Mouse (Mus musculus) lung, embryonic 16.5 days (tissue): ENCODE results near the gene Spata13. TPM values are rescaled to one million over a fixed set of nuclear protein-coding genes. Genes with fewer than 3 reads are reported as not detected.
A peak's percentile ranks its signal among the peaks of the same experiment; 100 is the strongest.

Experiments used
- ATAC-seq: fragments of 200-750 bp; cut with Nextera tagmentation; 2 replicates; pipeline ENCODE4 v1.8.0; 2017; ENCODE audit warnings: low read depth, mild to moderate bottlenecking, moderate library complexity
- H3K27ac ChIP-seq: fragments of 300-500 bp; sonication (generic); 2 replicates; pipeline ENCODE4 v1.5.1; 2014; ENCODE audit warnings: mild to moderate bottlenecking, control low read depth, low read length
- H3K27me3 ChIP-seq: fragments of 300-500 bp; sonication (generic); 2 replicates; pipeline ENCODE4 v1.6.1; 2014; ENCODE audit warnings: low read depth, low read length, mixed read lengths; ENCODE audit not compliant: control insufficient read depth, insufficient read depth
- H3K36me3 ChIP-seq: fragments of 300-500 bp; sonication (generic); 2 replicates; pipeline ENCODE4 v1.6.1; 2014; ENCODE audit warnings: low read length; ENCODE audit not compliant: control insufficient read depth, insufficient read depth
- H3K4me1 ChIP-seq: fragments of 300-500 bp; sonication (generic); replicated peaks from 2 replicates; pipeline ENCODE4 v1.6.1; 2014; ENCODE audit warnings: low read length, mixed read lengths; ENCODE audit not compliant: control insufficient read depth, insufficient read depth
- H3K4me2 ChIP-seq: fragments of 300-500 bp; sonication (generic); 2 replicates; pipeline ENCODE4 v1.6.1; 2014; ENCODE audit warnings: low read depth, low read length, control low read depth
- H3K4me3 ChIP-seq: fragments of 300-500 bp; sonication (generic); 2 replicates; pipeline ENCODE4 v1.5.1; 2014; ENCODE audit warnings: mild to moderate bottlenecking, low read length, control low read depth
- H3K9ac ChIP-seq: fragments of 300-500 bp; sonication (generic); 2 replicates; pipeline ENCODE4 v1.6.1; 2014; ENCODE audit warnings: low read length, control low read depth
- H3K9me3 ChIP-seq: fragments of 300-500 bp; sonication (generic); 2 replicates; pipeline ENCODE4 v1.6.1; 2016; ENCODE audit warnings: low read length; ENCODE audit not compliant: control insufficient read depth
- WGBS: fragments of 180-500 bp; shearing (Covaris S2); extraction: QIAGEN DNeasy Blood & Tissue Kit; methylation state at CpG from one replicate; pipeline ENCODE4 v1.1.7; 2014; 5-methylcytosine and 5-hydroxymethylcytosine counted together
- polyA plus RNA-seq: library from polyadenylated mRNA; unstranded; fragments of >200 nt; fragmentation: Nextera tagmentation; extraction: Ambion mirVana; gene quantifications from 2 replicates; pipeline ENCODE4 v1.2.1, GENCODE M21; 2015

Gene Spata13
- polyA plus RNA-seq, 1 experiment from 2014 or later: 17.9 TPM

DNA sequence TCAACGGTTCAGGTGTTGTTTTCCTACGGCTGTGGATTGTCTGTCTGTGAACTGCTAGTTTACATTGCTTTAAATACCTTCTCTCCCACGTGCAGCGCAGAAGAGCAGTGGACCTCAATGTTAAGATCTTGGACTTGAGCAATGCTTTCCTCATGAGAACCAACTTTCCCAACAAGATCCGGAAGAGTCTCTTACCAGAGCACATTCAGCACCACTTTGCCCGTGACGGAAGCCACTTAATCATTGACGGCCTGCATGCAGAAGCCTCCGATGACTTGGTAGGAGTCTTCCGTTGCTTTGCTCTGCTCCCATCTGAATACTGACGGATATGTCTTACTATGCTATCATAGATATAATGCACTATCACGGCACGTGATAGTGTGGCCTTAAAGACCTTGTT, 168.2 kb downstream of the Spata13 start:
- no peak overlapping the region for H3K9ac ChIP-seq
- WGBS: 79% methylated on average over 13 of the region's 13 CpGs
- no peak overlapping the region for H3K27ac ChIP-seq
- H3K4me3 ChIP-seq: no peak overlapping the region
- H3K4me1 ChIP-seq: peaks cover 4% of the 10 kb centered on the region
- no peak overlapping the region for H3K4me2 ChIP-seq
- peaks cover 10% of the 10 kb centered on the region; the same call in 1 of the 2 replicates for H3K36me3 ChIP-seq
- no peaks in the 10 kb centered on the region for H3K27me3 ChIP-seq
- no peak for ATAC-seq
- no peaks in the 10 kb centered on the region for H3K9me3 ChIP-seq

DNA sequence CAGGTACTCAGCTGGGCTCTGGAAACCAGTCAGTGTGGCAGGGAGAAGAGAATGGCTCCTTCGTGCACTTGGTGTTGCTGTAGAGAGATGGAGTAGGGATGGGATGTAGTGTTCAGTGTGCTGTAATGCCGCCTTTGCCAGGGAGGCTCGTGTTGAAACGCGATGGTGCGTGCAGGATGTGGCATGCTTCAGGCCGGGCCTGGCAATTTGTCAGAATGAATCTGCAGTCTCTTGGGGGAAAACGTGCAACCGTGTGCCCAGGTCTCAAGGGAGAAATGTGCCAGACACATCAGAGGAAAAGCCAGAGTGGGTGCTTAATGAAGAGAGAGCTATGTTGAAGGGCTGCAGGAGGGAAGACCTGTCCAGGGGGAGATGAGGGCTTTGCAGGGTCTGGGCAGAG, 171.2 kb downstream of the Spata13 start:
- no peak for ATAC-seq
- no peaks in the 10 kb centered on the region for H3K27me3 ChIP-seq
- no peak overlapping the region for H3K27ac ChIP-seq
- peaks cover 12% of the 10 kb centered on the region; the same call in 1 of the 2 replicates for H3K36me3 ChIP-seq
- H3K4me3 ChIP-seq: no peak overlapping the region
- H3K9ac ChIP-seq: no peak overlapping the region
- no peak overlapping the region for H3K4me2 ChIP-seq
- no peaks in the 10 kb centered on the region for H3K9me3 ChIP-seq
- peaks cover 8% of the 10 kb centered on the region for H3K4me1 ChIP-seq
- 84% methylated on average over 9 of the region's 9 CpGs for WGBS

- Histone ChIP-seq H3K36me3 (peaks cover 12% of the 10 kb centered on the region; the same call in 1 of the 2 replicates), H3K9ac (no peak overlapping the region), H3K27ac (no peak overlapping the region), H3K27me3 (no peaks in the 10 kb centered on the region), H3K9me3 (no peaks in the 10 kb centered on the region), H3K4me2 (no peak overlapping the region), H3K4me3 (no peak overlapping the region), H3K4me1 (peaks cover 8% of the 10 kb centered on the region)
- WGBS: 84% methylated on average over 1 of the region's 1 CpGs
- ATAC-seq: no peak
Measured at GRCm38 (mm10) chr14:60805871-60806270, 172.1 kb downstream of the Spata13 start.

DNA sequence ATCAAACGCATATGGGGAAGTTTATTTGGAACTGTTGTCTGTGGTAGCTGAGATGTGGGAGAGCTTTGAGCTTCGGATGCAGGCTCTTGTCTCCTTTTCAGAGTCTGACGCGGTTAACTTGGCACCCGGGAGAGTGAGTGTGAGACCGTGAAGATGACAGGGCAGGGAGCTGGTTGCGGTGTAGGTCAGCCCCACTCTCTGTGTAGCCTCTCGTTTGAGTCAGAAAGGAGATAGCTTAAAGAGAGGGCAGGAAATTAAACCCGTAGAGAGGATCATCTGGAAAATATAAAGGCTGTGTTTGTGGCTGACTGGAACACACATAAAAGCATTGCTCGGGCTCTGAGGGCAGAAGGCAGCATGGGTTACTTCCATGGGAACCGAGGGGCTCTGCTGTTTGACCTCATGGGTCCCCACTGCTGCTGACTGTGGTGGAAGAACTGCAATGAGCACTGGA, 173.1 kb downstream of the Spata13 start:
- H3K9me3 ChIP-seq: no peaks in the 10 kb centered on the region
- H3K4me1 ChIP-seq: peaks cover 8% of the 10 kb centered on the region
- H3K27me3 ChIP-seq: no peaks in the 10 kb centered on the region
- 0 out of 2 replicates have a peak, but pooled peaks have one; percentile 41 for ATAC-seq
- 31% methylated on average over 11 of the region's 11 CpGs for WGBS
- H3K27ac ChIP-seq: peak overlapping the region; percentile 43; the same call in 1 of the 2 replicates
- H3K4me2 ChIP-seq: no peak overlapping the region
- H3K9ac ChIP-seq: 0 out of 2 replicates have a peak overlapping the region, but pooled peaks have one; percentile 15
- H3K4me3 ChIP-seq: no peak overlapping the region
- H3K36me3 ChIP-seq: peaks cover 13% of the 10 kb centered on the region; the same call in 1 of the 2 replicates

DNA sequence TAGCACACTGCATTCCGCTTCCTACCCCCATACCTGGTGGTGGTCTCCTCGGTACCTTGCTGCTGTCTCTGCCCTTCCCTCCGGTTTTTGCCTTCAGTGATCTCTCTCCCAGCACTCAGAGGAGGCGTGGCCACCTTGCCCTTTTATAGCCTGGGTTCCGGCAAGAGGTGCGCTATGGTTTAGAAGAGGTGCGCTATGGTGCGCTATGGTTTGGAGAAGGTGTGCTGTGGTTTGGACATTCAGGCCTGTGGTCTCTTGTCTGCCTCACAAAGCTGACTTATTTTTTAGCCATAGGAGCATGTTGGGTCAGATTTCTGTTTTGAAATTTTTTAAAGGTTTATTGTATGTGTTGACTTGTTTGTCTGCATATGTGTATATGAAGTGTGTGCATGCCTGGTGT, 176.1 kb downstream of the Spata13 start:
- Histone ChIP-seq H3K36me3 (peaks cover 4% of the 10 kb centered on the region; the same call in 1 of the 2 replicates), H3K27me3 (no peaks in the 10 kb centered on the region), H3K9me3 (no peaks in the 10 kb centered on the region), H3K27ac (no peak overlapping the region), H3K9ac (no peak overlapping the region), H3K4me3 (no peak overlapping the region), H3K4me2 (no peak overlapping the region), H3K4me1 (peaks cover 8% of the 10 kb centered on the region)
- WGBS: 87% methylated on average over 8 of the region's 8 CpGs
- no peak for ATAC-seq

- Histone ChIP-seq H3K9ac (no peak overlapping the region), H3K4me2 (no peak overlapping the region), H3K4me1 (peaks cover 8% of the 10 kb centered on the region), H3K9me3 (no peaks in the 10 kb centered on the region), H3K4me3 (no peak overlapping the region), H3K36me3 (peaks cover 4% of the 10 kb centered on the region; the same call in 1 of the 2 replicates), H3K27ac (no peak overlapping the region), H3K27me3 (no peaks in the 10 kb centered on the region)
- no peak for ATAC-seq
- 76% methylated on average over 4 of the region's 4 CpGs for WGBS
Measured at GRCm38 (mm10) chr14:60811547-60811946, 177.7 kb downstream of the Spata13 start.

Other genes with a start within 250 kb of the Spata13 start
- gene C1qtnf9, start 134.1 kb downstream of the Spata13 start, polyA plus RNA-seq: 1.1 and 1.4 TPM in 2 replicates
- gene Mipep, start 150.6 kb downstream of the Spata13 start, polyA plus RNA-seq: 20.8 and 21.5 TPM in 2 replicates